Mouse (Mus musculus): ENCODE measurements around the gene Nfib.

DNA sequence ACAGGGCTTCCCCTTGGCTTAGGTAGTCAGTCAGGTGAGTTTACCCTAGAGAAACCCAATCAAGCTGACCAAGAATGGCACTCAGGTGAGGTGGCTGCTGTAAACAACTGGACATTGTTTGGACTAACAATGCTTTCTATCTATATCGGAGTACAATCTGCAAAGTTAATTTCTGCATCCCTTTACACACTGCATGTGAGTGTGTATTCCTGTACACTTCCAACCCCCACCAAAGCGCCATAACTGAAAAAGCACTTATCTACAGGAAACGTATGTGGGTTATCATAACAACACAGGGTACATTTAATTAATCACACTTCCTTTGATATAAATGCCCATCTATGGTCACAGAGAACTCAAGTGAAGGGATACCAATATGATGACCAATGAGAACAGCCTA lies 346.4 kb downstream of the Nfib start:
- no peak for TF ChIP-seq E2F4 (IDR thresholded peaks at IDR 0.05; ENCODE audit: insufficient read depth)
- TF ChIP-seq POLR2A (IDR thresholded peaks at IDR 0.05; ENCODE audit: insufficient read length, low read depth): no peak
- TF ChIP-seq REST (IDR thresholded peaks at IDR 0.05; ENCODE audit: insufficient read depth, insufficient read length): no peak
- TF ChIP-seq USF1 (IDR thresholded peaks at IDR 0.05; ENCODE audit: low read depth): no peak
- no peak for TF ChIP-seq TCF12 (IDR thresholded peaks at IDR 0.05; ENCODE audit: insufficient read depth, poor library complexity, severe bottlenecking)
- TF ChIP-seq MAX (IDR thresholded peaks at IDR 0.05; ENCODE audit: low read depth): no peak
- TF ChIP-seq POLR2AphosphoS2 (IDR thresholded peaks at IDR 0.05; ENCODE audit: insufficient read length, low read depth): no peak

Data from myocyte (in vitro differentiated cells).